Mouse (Mus musculus) left cerebral cortex, postnatal 10 days (tissue): ENCODE results near the gene Arhgef26. TPM values are rescaled to one million over a fixed set of nuclear protein-coding genes. Genes with fewer than 3 reads are reported as not detected.

Experiments used
- DNase-seq, 2 experiments: peaks; one replicate each; pipeline ENCODE4 v3.0.0; 2021 to 2022; ENCODE audit warnings: low spot score in 2 of 2, mixed read lengths in 1 of 2; ENCODE audit errors: extremely low spot score in 1 of 2
- intact Hi-C: fragments of 180-260 bp; cut with DNase I; formaldehyde crosslinking; loops from one replicate; pipeline ENCODE4 v1.15.1; 2025
- total RNA-seq, 2 experiments: library from RNA; stranded (reverse); gene quantifications; 2 replicates each; pipeline ENCODE4 v1.2.3; 2021

The Arhgef26 gene
- total RNA-seq, 2 experiments from 2014 or later = 26.1 to 27.4 TPM

DNA sequence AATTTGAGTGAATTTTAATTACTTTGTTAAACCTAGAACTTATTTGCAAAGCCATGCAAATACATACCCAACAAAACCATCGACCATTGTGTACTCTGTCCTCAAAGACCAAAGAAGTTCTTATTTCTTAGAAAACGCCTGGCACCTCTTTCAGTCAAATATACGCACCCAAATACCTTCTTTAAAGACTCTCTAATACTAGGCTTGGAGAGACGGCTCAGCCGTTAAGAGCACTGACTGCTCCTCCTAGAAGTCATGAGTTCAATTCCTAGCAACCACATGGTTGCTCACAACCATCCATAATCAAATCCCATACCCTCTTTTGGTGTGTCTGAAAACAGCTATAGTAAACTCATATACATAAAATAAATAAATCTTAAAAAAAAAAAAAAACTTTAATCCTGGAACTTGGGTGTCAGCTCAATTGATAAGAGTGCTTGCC is 169.1 kb downstream of the Arhgef26 start:
- intact Hi-C loops = no loop called here
- no peak for DNase-seq

Other genes starting within 250 kb of the Arhgef26 start
- 10 to 100 TPM; 59.4 to 60.3 TPM for gene Dhx36, start 168.7 kb downstream of the Arhgef26 start, total RNA-seq